ENCODE assay signal across 10 mouse cellular contexts in genomic region chr5:65478224-65478623, GRCm38 (mm10). TPM values are rescaled to one million over a fixed set of nuclear protein-coding genes. Genes with fewer than 3 reads are reported as not detected.
DNase-seq lines count a peak whose midpoint lies in the region; ATAC-seq and TF ChIP-seq lines count a peak whose summit lies in the region.
"Had no signal": no experiment of that assay in that cellular context is flagged by ENCODE, and none has a peak within 500 bp of the region (broad histone marks: within the 10 kb centered on the region; RNA-seq: fewer than 3 reads in every experiment).

No protein-coding gene starts in this region.

- no peak overlapping the region for H3K4me3 ChIP-seq in kidney, embryonic 14.5 days (ENCODE audit: low read length)
- no peak overlapping the region for H3K4me3 ChIP-seq in lung, postnatal 0 days (ENCODE audit: low read depth, low read length)
- H3K4me3 ChIP-seq: embryonic facial prominence, embryonic 15.5 days had no signal

- peak; percentile 38 for DNase-seq in adrenal gland, adult 2 months
- DNase-seq in adrenal gland, postnatal 4 days (ENCODE audit: low spot score in 2 of 2) = no peak
- peak; percentile 47 to 49 for DNase-seq in kidney, postnatal 25 days
- DNase-seq in brain, adult 2 months (ENCODE audit: low read depth, low spot score) = peak; percentile 76
- DNase-seq in lung, postnatal 0 days (ENCODE audit: low spot score) = peak; percentile 47
- no peak for DNase-seq in urinary bladder, adult 18-20 months (ENCODE audit: low spot score in 2 of 2)
- no peak for DNase-seq in ovary, postnatal 10 days (ENCODE audit: low spot score)

- H3K9ac ChIP-seq in kidney, embryonic 14.5 days (ENCODE audit: low read depth, low read length) = no peak overlapping the region
- no peak overlapping the region for H3K9ac ChIP-seq in lung, postnatal 0 days (replicated peaks; ENCODE audit: low read depth)
- H3K9ac ChIP-seq: embryonic facial prominence, embryonic 15.5 days had no signal

- TF ChIP-seq CTCF in lung, postnatal 0 days (IDR thresholded peaks at IDR 0.05) = peak; percentile 56

- 81% methylated on average over 4 of the region's 4 CpGs for WGBS in kidney, embryonic 14.5 days
- 67% methylated on average over 4 of the region's 4 CpGs for WGBS in lung, postnatal 0 days

- no peaks in the 10 kb centered on the region for H3K9me3 ChIP-seq in kidney, embryonic 14.5 days (ENCODE audit: control insufficient read depth, low read length)
- H3K9me3 ChIP-seq in lung, postnatal 0 days (ENCODE audit: low read length) = no peaks in the 10 kb centered on the region
- H3K9me3 ChIP-seq: embryonic facial prominence, embryonic 15.5 days had no signal

- no peak overlapping the region for H3K4me2 ChIP-seq in kidney, embryonic 14.5 days (replicated peaks; ENCODE audit: low read depth, low read length)
- H3K4me2 ChIP-seq in lung, postnatal 0 days (replicated peaks; ENCODE audit: low read depth, low read length) = no peak overlapping the region
- H3K4me2 ChIP-seq: embryonic facial prominence, embryonic 15.5 days had no signal

- H3K36me3 ChIP-seq in kidney, embryonic 14.5 days (ENCODE audit: control insufficient read depth, insufficient read depth, low read length) = no peaks in the 10 kb centered on the region
- H3K36me3 ChIP-seq in lung, postnatal 0 days (ENCODE audit: insufficient read depth, low read length) = no peaks in the 10 kb centered on the region
- H3K36me3 ChIP-seq: embryonic facial prominence, embryonic 15.5 days had no signal

- H3K27ac ChIP-seq in kidney, embryonic 14.5 days (ENCODE audit: low read depth, low read length) = no peak overlapping the region
- H3K27ac ChIP-seq in lung, postnatal 0 days (ENCODE audit: low read length) = no peak overlapping the region
- H3K27ac ChIP-seq: embryonic facial prominence, embryonic 15.5 days had no signal

- no peak for TF ChIP-seq EP300 in lung, postnatal 0 days (IDR thresholded peaks at IDR 0.05)

- ATAC-seq in kidney, embryonic 14.5 days (ENCODE audit: low FRiP score, low TSS enrichment) = no peak
- no peak for ATAC-seq in lung, postnatal 0 days

- no peaks in the 10 kb centered on the region for H3K4me1 ChIP-seq in kidney, embryonic 14.5 days (ENCODE audit: control insufficient read depth, insufficient read depth, low read length)
- H3K4me1 ChIP-seq in lung, postnatal 0 days (ENCODE audit: insufficient read depth, low read depth, low read length) = no peaks in the 10 kb centered on the region
- H3K4me1 ChIP-seq: embryonic facial prominence, embryonic 15.5 days had no signal

- no peaks in the 10 kb centered on the region for H3K27me3 ChIP-seq in kidney, embryonic 14.5 days (ENCODE audit: control insufficient read depth, insufficient read depth, low read length)
- H3K27me3 ChIP-seq in lung, postnatal 0 days (replicated peaks; ENCODE audit: insufficient read depth, low read length) = no peaks in the 10 kb centered on the region
- H3K27me3 ChIP-seq: embryonic facial prominence, embryonic 15.5 days had no signal

RNA-seq across cellular contexts. Expression of gene Gm43552, which starts 14.4 kb away (rescaled TPM):
- total RNA-seq in adrenal gland, adult 2 months (2021) = 1 to 10 TPM in 1 of 2 experiments, not detected in 1; 1.2 TPM
- 8.3 TPM in 1 of 2 replicates, not detected in the other for polyA plus RNA-seq in adrenal gland, adult 2 months (2012; rRNA removed)
- not detected for total RNA-seq in adrenal gland, postnatal 4 days (2021)
- not detected in 2 replicates for polyA plus RNA-seq in kidney, embryonic 14.5 days (2014; fragmentation: Nextera tagmentation; extraction: Ambion mirVana)
- not detected in 2 replicates for polyA plus RNA-seq in lung, postnatal 0 days (2015; fragmentation: Nextera tagmentation; extraction: Ambion mirVana)
- polyA plus RNA-seq: lung, embryonic 16.5 days had no signal

RNA-seq across cellular contexts. Expression of gene Ugdh, which starts 42.5 kb away (rescaled TPM):
- total RNA-seq in adrenal gland, adult 2 months (2021) = 10 to 100 TPM; 71.8 to 82.5 TPM
- polyA plus RNA-seq in adrenal gland, adult 2 months (2012; rRNA removed) = 5.7 and 5.9 TPM in 2 replicates
- total RNA-seq in adrenal gland, postnatal 4 days (2021) = 10 to 100 TPM; 70.8 to 71.5 TPM
- 56.2 and 68.9 TPM in 2 replicates for polyA plus RNA-seq in kidney, embryonic 14.5 days (2014; fragmentation: Nextera tagmentation; extraction: Ambion mirVana)
- polyA plus RNA-seq in lung, postnatal 0 days (2015; fragmentation: Nextera tagmentation; extraction: Ambion mirVana) = 71.9 and 77.3 TPM in 2 replicates

RNA-seq across cellular contexts. Expression of gene Smim14, which starts 58.8 kb away (rescaled TPM):
- 100 to 1,000 TPM; 177 to 196 TPM for total RNA-seq in adrenal gland, adult 2 months (2021)
- polyA plus RNA-seq in adrenal gland, adult 2 months (2012; rRNA removed) = 138 and 142 TPM in 2 replicates
- total RNA-seq in adrenal gland, postnatal 4 days (2021) = 100 to 1,000 TPM; 115 to 117 TPM
- polyA plus RNA-seq in kidney, embryonic 14.5 days (2014; fragmentation: Nextera tagmentation; extraction: Ambion mirVana) = 83.9 and 91.6 TPM in 2 replicates
- 249 and 251 TPM in 2 replicates for polyA plus RNA-seq in lung, postnatal 0 days (2015; fragmentation: Nextera tagmentation; extraction: Ambion mirVana)

RNA-seq across cellular contexts. Expression of gene Ube2k, which starts 58.8 kb away (rescaled TPM):
- total RNA-seq in adrenal gland, adult 2 months (2021) = 100 to 1,000 TPM in 1 of 2 experiments, 10 to 100 TPM in 1; 89.5 to 103 TPM
- polyA plus RNA-seq in adrenal gland, adult 2 months (2012; rRNA removed) = 3.5 and 5.7 TPM in 2 replicates
- 10 to 100 TPM; 84.9 to 85.8 TPM for total RNA-seq in adrenal gland, postnatal 4 days (2021)
- 154 and 186 TPM in 2 replicates for polyA plus RNA-seq in kidney, embryonic 14.5 days (2014; fragmentation: Nextera tagmentation; extraction: Ambion mirVana)
- polyA plus RNA-seq in lung, postnatal 0 days (2015; fragmentation: Nextera tagmentation; extraction: Ambion mirVana) = 99.8 and 102 TPM in 2 replicates

Comparison
In these comparisons a context has a peak if more than half of its experiments do, and no peak if none do; other contexts are left out.
1. DNase-seq: peak in adrenal gland, adult 2 months (single experiment), kidney, postnatal 25 days (2 of 2), brain, adult 2 months (single experiment) and lung, postnatal 0 days (single experiment); none in adrenal gland, postnatal 4 days (0 of 2), urinary bladder, adult 18-20 months (0 of 2) and ovary, postnatal 10 days (single experiment).